Mouse (Mus musculus): ENCODE measurements around the gene Sec24b. TPM values are rescaled to one million over a fixed set of nuclear protein-coding genes. Genes with fewer than 3 reads are reported as not detected.
A peak's percentile ranks its signal among the peaks of the same experiment; 100 is the strongest.

Sec24b gene
- polyA plus RNA-seq, 2 experiments from 2014 or later: 25.2 to 26.6 TPM

DNA sequence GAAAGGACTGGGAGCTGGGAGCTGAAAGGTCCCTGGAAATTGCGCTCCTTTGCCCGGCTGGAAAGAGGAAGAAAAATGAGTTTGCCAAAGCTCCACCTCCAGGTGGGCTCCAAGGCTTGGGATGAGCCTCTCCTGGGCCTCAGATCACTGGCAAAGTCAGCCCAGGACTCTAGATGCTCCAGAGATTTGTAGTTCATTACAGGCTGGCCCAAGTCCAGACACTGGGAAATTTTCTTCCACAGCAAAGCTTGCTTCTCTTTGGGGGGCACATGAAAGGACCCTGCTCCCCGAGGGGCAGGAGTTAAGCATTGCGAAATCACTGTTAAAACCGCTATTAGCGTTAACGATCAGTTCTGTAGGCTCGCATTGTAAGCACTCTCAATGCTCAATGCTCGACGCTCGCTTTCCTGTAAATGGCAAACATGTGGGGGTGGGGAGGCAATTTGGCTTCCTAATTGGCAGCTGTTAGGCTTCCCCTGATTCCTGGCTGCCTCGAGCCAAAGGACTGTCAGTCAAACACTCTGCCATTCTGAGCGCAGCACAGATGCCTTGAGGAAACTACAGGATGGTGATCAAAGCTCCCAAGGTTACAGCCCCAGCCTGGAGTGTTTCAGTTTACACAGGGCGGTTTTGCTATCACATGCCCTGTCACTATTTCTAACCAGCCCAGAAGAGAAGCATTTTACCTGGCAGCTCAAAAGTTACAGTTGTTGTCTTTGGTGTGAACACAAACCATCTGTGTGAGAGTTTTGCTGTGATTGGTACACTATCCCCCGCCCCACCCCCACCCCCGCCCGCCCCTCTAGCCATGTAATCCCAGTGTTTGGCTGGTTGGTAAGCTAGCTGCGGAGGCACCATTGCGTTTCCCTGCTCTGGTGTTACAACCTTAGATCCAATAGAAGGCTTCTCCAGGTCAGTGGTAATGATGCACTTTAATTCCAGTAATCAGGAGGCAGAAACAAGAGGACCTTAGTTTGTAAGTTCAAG is 90.5 kb downstream of the Sec24b start:
- ATAC-seq: no peak

DNA sequence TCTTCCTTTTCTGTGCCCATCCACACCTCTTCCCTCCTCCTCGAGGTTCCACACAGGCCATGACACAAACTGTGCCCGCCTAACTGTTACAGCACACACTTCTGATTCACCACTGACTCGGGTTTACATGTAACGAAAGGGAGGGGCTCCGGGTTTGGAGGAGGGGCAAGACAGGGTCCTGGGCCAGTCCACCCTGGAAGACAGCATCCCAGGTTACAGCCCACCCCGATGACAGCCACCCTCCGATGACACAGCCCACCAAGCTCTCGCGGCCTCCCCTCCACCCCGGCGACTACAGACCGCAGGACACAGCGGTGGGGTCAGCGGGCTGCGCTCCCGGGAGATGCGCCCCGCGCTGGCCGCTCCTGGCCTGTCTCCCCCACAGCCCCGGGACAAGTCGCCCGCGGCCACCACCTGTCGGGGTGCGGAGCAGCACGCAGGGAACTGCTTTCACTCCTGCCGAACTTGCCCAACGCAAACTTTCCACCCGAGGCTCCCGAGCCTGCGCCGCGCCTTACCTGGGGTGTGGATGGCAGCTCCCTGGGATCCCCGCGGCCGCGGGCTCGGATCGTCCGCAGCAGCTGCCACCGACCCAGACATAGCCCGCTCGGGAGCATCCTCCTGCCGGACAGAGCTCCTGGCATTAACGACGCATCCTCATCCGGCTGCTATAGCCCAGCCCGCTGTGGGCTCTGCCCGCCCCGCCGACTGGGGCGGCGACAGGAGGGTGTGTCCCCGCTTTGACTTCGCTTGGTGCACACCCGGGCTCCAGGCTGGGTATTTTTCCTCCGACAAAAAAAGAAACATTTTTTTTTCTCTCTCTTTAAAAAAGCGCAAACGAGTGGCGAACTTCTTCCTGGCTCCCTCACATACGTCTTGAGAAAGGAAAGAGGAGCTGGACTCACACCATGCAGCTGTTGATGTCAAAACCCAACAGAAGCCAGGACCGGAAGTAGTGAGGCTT is 91.6 kb downstream of the Sec24b start, which contains the start of gene Mcub:
Gene Mcub (minus strand): TSS at position 775 of the 964 bp plus-strand sequence.
- peak; percentile 93 for ATAC-seq

DNA sequence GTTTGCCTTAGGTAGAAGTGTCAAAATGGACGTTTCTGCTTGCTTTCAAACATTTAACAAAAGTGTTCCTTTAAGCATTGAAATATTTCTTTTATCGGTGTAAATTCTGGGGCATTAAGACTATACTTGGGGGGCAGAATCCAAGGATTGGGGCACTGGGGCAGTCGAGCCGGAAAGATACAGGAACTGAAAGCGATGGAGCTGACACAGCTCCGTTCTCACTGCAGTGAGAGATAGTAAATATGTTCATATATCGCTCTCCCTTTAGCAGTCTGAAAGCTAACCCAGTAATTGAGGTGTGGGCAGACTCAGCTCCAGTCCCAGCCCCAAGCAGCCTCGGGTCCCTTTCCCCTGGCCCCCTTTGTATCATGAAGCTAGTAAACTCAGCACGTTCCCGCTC is 92.3 kb downstream of the Sec24b start:
- ATAC-seq: no peak

DNA sequence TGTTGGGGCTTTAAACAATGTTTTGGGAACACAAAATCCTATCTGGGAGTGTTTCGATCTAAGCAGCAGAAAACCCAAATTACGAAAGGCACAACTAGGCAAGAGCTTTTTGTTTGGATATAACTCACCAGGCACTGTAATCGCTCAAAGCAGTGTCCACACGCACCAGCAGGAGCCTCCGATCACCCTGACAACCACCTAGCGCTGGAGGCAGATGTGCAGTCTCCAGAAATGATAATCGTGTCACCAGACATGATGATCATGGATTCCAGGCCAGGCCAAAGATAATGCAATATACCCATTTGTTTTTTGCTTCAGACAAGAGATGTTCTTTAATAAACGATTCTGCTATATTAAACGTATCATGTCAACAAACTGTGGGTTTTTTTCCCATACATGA is 93.5 kb downstream of the Sec24b start:
- ATAC-seq: no peak

DNA sequence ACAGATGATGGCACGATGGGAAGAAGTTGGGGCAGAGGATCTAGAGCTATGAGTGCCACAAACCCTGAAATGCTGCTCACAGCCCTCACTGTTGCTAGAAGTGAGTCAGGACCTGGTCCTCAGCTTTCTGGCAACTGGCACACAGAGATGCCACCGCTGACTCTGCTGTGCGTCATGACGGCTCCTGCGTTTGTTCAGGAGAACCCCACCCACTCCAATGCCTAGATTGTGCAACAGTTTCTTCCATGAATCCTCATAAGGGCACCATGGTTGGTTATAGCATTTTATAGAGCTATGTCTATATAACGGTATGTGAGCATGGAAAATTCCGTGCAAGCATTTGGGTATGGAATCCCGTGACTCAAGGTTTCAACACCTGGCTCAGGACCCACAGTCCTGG is 96.7 kb downstream of the Sec24b start:
- no peak for ATAC-seq

DNA sequence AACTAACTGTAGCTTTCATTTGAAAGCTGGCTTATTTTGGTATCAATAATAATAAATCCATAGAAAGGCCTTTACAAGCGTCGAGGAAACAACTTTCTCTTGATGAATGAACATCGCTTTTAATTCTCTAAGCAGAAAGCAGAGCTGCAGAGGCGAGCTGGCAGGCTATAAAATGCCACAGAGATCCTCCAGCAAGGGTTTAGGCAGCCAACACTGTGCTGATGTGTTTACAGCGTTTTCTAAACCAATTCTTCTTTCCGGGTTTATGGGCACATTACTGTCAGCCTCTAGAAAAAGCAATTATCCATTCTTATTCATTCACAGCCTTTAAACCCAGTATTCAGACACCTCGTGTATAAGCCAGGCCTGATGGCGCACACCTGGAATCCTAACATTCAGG is 98.8 kb downstream of the Sec24b start:
- no peak for ATAC-seq

DNA sequence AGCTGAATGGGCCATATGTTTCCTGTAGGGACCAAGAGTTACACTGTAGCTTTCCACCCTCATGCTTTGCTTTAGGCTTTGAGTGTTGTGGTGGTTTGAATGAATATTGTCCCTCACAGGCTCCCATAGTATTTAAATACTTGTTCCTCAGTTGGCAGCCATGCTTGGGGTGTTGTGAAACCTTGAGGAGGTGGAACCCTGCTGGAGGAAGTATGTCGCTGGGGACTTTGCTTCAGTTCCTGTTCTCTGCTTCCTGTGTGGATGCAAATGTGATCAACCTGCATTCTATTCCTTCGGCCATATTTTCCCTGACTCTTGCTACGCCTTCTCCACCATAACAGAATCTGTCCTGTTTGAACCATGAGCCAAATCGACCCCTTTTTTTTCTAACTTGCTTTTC is 108.1 kb downstream of the Sec24b start:
- no peak for ATAC-seq

DNA sequence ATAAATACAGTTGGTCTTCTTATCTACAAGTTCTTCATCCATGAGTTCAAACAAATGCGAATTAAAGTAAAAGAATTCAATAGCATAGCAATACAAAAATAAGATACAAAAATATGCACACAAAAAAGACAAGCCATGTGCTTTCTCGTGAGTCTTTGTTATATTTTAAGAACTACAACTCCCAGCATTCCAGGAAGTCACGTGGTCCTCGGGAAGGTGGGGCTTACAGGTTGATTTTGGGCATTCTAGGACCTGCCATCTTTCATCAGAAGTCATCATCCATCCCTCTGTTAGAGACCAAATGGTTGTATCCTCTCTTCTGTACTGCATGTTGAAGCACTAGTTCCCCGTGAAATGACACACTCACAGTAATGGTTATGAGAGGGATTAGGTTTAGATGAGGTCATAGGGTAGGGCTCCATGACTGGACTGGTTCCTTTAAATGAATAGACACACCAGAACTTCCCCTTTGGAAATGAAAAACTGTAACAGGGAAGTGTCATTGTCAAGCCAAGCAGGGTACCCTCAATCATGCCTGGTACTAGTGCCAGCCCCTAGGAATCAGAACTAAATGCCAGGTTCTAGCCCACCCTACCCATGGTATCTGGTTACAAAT is 112.1 kb downstream of the Sec24b start:
- ATAC-seq: no peak

DNA sequence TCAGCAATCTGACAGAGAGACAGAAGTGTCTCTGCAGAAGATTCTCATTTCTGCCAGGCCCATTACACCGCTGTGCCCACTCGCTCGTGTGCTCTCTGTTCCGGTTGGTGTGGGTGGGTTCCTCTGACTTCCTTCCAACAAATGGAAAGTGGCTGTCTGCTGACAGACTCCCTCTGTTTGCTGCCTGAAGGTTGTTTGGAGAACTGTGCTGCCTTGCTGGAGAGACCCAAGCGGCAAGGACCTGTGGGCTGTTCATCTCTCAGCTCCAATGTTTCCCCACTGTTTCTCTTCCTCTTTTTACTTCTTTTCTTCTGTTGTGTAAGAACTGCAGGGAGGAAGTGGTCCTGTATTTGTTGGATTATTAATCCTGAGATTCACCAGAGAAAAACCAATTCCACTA is 113.0 kb downstream of the Sec24b start:
- no peak for ATAC-seq

DNA sequence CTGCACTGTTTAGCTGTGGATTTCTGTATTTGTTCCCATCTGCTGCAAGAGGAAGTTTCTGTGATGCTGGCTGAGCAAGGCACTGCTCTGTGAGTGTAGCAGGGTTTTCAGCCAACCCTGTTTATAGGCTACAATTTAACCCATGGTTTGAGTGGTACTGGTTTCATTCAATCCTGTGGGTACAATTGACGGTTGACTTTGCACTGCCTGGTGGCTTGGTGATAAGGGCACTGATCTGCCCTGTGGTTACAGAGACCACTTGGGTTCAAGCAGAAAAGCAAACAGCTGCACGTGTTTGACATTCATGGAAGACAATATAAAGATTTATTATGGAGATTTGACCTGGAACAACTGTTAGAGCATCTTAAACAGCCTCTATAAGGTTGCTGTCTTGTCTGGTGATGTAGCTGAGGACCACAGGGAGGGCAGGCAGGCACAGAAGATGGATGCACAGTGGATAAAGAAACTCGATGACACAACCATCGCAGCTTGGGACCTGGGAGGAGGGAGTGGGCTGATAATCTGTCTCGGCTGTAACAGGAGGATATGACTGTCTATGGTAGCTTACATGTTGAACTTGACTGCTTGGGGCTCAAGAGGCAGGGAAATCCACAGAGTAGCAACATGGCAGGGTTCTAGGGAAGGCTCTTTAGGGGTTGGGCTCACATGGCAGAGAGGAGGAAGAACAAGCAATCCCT is 115.0 kb downstream of the Sec24b start:
- no peak for ATAC-seq

DNA sequence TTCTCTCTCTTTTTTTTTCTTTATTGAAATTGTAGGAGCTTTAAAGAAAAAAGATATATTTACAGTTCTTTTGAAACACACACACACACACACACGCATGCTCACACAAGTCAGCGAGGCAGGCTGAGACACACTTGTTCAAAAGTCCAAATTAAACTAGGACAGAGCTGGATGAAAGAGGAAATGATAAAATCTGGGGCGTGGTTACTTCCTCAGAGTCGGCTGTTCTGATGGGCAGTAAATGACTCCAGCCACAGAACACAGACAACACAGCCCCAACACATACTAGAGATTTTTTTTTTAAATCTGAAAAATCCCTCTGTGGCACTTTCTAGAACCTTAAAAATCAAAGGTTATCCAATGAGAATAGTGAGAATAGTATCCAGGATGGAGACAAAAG is 117.5 kb downstream of the Sec24b start:
- no peak for ATAC-seq

DNA sequence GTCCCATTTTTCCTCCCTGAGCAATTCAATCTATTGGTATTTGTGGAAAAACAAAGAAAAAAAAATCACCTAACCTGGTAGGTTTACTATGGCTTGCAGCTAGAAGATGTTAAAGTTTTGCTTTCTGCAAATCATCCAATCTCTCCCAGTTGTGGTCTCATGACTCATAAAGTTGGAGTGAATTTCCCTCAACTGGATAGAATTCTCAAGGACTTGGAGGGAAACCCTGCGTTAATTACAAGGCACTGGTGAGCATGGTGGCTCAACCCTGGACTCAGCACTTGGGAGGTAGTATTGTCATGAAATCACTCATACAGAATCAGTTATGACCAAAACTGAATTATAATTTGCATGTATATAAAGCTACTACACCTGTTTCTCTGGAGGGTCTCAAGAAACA is 120.1 kb downstream of the Sec24b start:
- no peak for ATAC-seq

DNA sequence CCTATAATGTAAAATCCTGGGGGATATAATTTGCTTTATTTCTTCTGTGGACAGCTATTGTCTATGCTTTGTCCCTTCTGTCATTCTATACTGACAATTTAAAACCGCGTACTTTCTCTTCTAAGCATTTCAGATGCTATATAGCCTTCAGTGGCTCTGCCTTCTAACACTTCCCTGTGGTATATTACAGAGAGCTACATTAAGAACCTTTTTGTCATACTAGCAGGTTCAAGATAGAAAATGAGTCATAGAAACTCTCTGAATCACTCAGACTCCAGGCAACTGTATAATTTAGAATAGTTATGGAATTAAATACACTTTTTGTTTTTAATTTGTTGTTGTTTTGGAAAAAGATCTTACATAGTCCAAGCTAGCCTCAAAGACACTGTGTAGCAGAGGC is 120.6 kb downstream of the Sec24b start:
- no peak for ATAC-seq

DNA sequence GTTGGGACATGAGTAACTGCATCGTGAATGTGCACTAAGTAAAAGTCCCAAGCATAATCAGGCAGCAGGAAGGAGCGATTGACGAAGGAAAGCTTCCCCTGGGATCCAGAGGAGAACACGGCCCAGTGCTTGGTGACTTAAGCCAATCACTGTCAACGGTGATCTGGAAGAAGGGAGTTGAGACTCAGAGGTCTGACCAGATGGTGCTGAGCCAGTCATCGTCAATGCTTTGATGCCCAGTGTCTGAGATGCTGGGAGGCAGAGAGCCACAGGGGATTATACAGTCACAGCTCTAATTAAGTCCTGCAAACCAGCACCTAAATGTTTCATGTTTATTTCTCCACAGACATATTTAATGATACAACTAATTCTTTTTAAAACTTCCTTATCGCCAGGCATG is 122.3 kb downstream of the Sec24b start:
- ATAC-seq: no peak

DNA sequence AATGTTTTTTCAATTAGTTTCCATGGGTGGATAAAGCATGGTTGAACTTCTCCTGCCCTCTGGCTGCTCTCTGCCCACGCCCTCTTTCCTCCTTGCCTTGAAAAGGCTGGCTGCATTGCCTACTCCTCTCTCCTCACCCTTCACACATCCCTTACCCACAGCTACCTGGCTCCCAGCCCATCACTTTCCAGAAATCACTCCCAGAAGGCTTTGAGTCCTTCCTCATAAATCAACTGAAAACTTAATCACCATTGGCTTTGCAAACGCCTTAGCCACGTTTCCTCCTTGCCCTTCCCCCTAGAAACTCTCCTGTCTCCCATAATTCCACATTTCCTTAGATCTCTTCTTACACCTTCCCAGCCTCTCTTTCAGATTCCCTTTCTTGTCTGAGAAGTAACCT is 123.5 kb downstream of the Sec24b start:
- ATAC-seq: no peak

DNA sequence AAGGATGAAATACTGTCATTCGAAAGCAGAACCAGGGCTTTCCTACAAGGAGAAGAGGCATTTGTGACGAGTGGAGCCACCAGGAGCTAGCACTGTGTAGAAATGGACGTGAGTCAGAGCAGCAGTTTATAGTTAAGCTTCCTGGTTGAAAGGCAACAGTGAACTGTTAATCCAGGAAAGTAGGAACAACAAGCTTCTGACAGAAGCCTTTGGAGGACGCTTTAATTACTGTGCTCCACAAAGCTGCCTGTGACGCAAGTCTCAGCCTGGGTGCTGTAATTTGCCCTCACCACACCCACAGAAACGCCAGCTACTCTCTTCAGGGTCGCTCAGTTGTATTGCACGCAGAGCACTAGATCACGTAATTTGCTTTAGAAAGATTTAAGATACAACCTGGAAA is 124.8 kb downstream of the Sec24b start:
- ATAC-seq: no peak

Other genes with a start within 250 kb of the Sec24b start
- under 1 TPM in 1 of 2 experiments, not detected in 1; 0.32 TPM for gene Rrh, start 239.0 kb downstream of the Sec24b start, polyA plus RNA-seq (2017; shearing (Covaris generic))
- gene Gar1, start 230.2 kb downstream of the Sec24b start, polyA plus RNA-seq (2017; shearing (Covaris generic)): 10 to 100 TPM in 1 of 2 experiments, 1 to 10 TPM in 1; 8.9 to 13.8 TPM
- not detected for gene Cfi, start 225.7 kb downstream of the Sec24b start, polyA plus RNA-seq (2017; shearing (Covaris generic))
- gene Pla2g12a, start 182.9 kb downstream of the Sec24b start, polyA plus RNA-seq (2017; shearing (Covaris generic)): 1 to 10 TPM; 1.4 to 2.4 TPM
- 10 to 100 TPM; 61.7 to 71.8 TPM for gene Casp6, start 160.1 kb downstream of the Sec24b start, polyA plus RNA-seq (2017; shearing (Covaris generic))
- 10 to 100 TPM; 23.8 to 24.6 TPM for gene Mcub, start 91.3 kb downstream of the Sec24b start, polyA plus RNA-seq (2017; shearing (Covaris generic))
- under 1 TPM in 1 of 2 experiments, not detected in 1; 0.08 TPM for gene Col25a1, start 69.9 kb upstream of the Sec24b start, polyA plus RNA-seq (2017; shearing (Covaris generic))